Mouse (Mus musculus): ENCODE results near the gene Gng12.
"Not testable (repeated sequence)": the region's sequence is repeated elsewhere in the genome, so short reads cannot be mapped to it uniquely, and the experiment has no call there.

The Gng12 gene

GRCm38 (mm10) chr6:67030846-67031245, 134.6 kb downstream of the Gng12 start:
- DNase-seq, result no peak

GRCm38 (mm10) chr6:67032551-67032950, 136.4 kb downstream of the Gng12 start:
- not testable (repeated sequence) for DNase-seq

GRCm38 (mm10) chr6:67032972-67033371, 136.8 kb downstream of the Gng12 start:
- DNase-seq, result not testable (repeated sequence)

- no peak for DNase-seq
These were observed 137.4 kb downstream of the Gng12 start for GRCm38 (mm10) chr6:67033604-67034003.

GRCm38 (mm10) chr6:67034331-67035130, 138.3 kb downstream of the Gng12 start:
- no peak for DNase-seq

- peak; percentile 22 for DNase-seq
These were observed 139.4 kb downstream of the Gng12 start for GRCm38 (mm10) chr6:67035388-67036299.

- DNase-seq, result peak; percentile 91
These were observed 140.2 kb downstream of the Gng12 start for GRCm38 (mm10) chr6:67036356-67036811.

- peak; percentile 99 for DNase-seq
These were observed 140.8 kb downstream of the Gng12 start, which contains the start of gene Gadd45a for GRCm38 (mm10) chr6:67036837-67037628. Gene Gadd45a, minus strand, starts transcription at chr6:67037457.

- DNase-seq, result no peak
These were observed 142.8 kb downstream of the Gng12 start for GRCm38 (mm10) chr6:67038964-67039363.

GRCm38 (mm10) chr6:67040904-67041410, 144.8 kb downstream of the Gng12 start:
- DNase-seq, result no peak

- no peak for DNase-seq
These were observed 149.2 kb downstream of the Gng12 start for GRCm38 (mm10) chr6:67045424-67045823.

GRCm38 (mm10) chr6:67046937-67047336, 150.7 kb downstream of the Gng12 start:
- no peak for DNase-seq

- DNase-seq, result no peak
These were observed 152.0 kb downstream of the Gng12 start for GRCm38 (mm10) chr6:67048052-67048691.

GRCm38 (mm10) chr6:67048880-67049694, 152.9 kb downstream of the Gng12 start:
- peak; percentile 71 for DNase-seq

GRCm38 (mm10) chr6:67049695-67050038, 153.5 kb downstream of the Gng12 start:
- no peak for DNase-seq

- no peak for DNase-seq
These were observed 153.9 kb downstream of the Gng12 start for GRCm38 (mm10) chr6:67050063-67050462.

GRCm38 (mm10) chr6:67056108-67056888, 160.1 kb downstream of the Gng12 start:
- no peak for DNase-seq

GRCm38 (mm10) chr6:67056889-67057564, 160.8 kb downstream of the Gng12 start:
- DNase-seq, result no peak

- no peak for DNase-seq
These were observed 161.4 kb downstream of the Gng12 start for GRCm38 (mm10) chr6:67057574-67057973.

Data from retina, postnatal 1 day (tissue).